Mouse (Mus musculus): ENCODE results near the gene Neurod1. TPM values are rescaled to one million over a fixed set of nuclear protein-coding genes. Genes with fewer than 3 reads are reported as not detected.

The Neurod1 gene
- not detected for polyA plus RNA-seq (2014; fragmentation: Illumina TruSeq; extraction: RNeasy Lipid Tissue Mini Kit (QIAGEN cat#74804))

GRCm38 (mm10) chr2:79456575-79457349, at the start of gene Neurod1, which contains the start of gene Cerkl:
Gene Neurod1, minus strand, starts transcription at chr2:79456751.
Gene Cerkl, minus strand, starts transcription at chr2:79456785.

Other genes with a start within 250 kb of the Neurod1 start
- 10.2 TPM for gene Itga4, start 201.3 kb downstream of the Neurod1 start, polyA plus RNA-seq (2014; fragmentation: Illumina TruSeq; extraction: RNeasy Lipid Tissue Mini Kit (QIAGEN cat#74804))
- 3.3 TPM for gene Cerkl, start within 50 bp of the Neurod1 start, polyA plus RNA-seq (2014; fragmentation: Illumina TruSeq; extraction: RNeasy Lipid Tissue Mini Kit (QIAGEN cat#74804))
- gene Itprid2, start 178.6 kb upstream of the Neurod1 start, polyA plus RNA-seq (2014; fragmentation: Illumina TruSeq; extraction: RNeasy Lipid Tissue Mini Kit (QIAGEN cat#74804)) = 33.1 TPM